Mouse (Mus musculus) liver, embryonic 14.5 days (tissue): ENCODE data around the gene Dglucy.

Experiments used
- CTCF ChIP-seq: IDR thresholded peaks from 2 replicates; pipeline ENCODE4 v1.5.1; 2016; ENCODE audit warnings: antibody characterized with exemption, low read depth, control low read depth
- EP300 ChIP-seq: IDR thresholded peaks from 2 replicates; pipeline ENCODE4 v1.6.1; 2016; ENCODE audit warnings: antibody characterized with exemption, low read depth

- TF ChIP-seq CTCF (no peak), EP300 (no peak)
Measured at GRCm38 (mm10) chr12:100775911-100776581, 2.8 kb upstream of the Dglucy start.
